Mouse (Mus musculus) retina, adult 2 months (tissue): ENCODE results near the gene Vmn2r15.

Source experiments
- DNase-seq: peaks from one replicate; pipeline ENCODE4 v3.0.0-alpha.2; 2012; ENCODE audit warnings: low read depth, low spot score

The Vmn2r15 gene

DNA sequence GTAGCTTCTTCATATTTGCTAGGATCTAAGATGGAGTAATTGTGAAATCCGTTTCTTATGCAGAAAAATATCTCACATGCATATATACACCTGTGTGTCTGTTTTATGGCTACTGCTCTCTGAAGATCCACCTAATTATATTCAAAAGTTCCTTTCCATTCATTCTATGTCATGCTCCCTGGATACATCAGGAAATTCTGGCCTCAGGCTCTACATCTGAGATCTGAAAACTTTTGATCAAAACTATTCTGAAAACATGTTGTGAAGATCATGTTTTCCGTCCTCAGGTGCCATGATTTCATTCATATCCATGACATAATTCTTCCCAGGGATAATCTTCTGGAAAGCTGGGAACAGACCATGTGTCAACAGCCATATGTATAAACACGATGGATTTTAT lies at the start of gene Vmn2r15:
TSS of gene Vmn2r15 (minus strand) at position 101 of the 400 bp plus-strand sequence.
- no peak for DNase-seq

DNA sequence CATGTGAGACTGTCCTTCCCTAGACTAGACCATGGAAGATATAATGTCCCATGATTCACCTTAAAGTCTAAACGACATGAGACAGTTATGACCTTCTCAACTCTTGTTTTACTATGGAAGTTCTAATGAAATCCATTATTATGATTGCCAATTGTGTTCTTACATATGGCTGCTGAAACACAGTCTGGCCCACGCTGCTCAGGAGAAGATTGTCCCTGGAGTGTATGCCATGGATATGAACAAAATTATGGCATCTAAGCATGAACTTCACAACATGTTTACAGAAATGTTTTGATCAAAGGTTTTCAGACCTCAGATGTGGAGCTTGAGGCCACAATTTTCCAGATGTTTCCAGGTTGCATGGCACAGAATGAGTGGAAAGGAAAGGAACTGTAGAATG lies 32.4 kb upstream of the Vmn2r15 start, which contains the start of gene Vmn2r16:
TSS of gene Vmn2r16 (plus strand) at position 301 of the 400 bp plus-strand sequence.
- DNase-seq: no peak

DNA sequence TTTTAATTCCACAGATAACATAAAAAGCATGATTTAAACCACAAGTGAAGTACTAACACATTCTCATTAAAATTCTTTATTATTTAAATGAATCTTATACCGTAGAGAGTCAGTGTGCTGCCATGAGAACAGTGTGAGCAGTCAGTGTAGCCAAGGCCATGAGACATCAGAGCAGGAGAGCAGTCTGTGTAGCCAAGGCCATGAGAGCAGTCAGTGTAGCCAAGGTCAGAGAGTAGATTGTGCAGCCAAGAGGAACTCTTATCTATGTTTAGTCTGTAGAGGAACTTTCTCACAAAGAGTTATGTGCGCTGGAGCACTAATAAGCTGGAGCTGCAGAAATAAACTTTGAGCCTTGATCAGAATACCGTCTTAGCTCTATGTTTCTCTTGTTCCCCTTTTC lies 2.8 kb downstream of the Vmn2r15 start:
- no peak for DNase-seq
